Mouse (Mus musculus): Measurements from ENCODE around the gene Tmbim7. TPM values are rescaled to one million over a fixed set of nuclear protein-coding genes. Genes with fewer than 3 reads are reported as not detected.

Gene Tmbim7
- polyA plus RNA-seq, 1 experiment: not detected

- TF ChIP-seq CTCF (IDR thresholded peaks at IDR 0.05; ENCODE audit: borderline replicate concordance, insufficient read depth, low read depth, low read length) (no peak), POLR2A (IDR thresholded peaks at IDR 0.05; ENCODE audit: borderline replicate concordance, insufficient read depth, low read length) (no peak)
- no peaks in the 10 kb centered on the region for H3K27me3 ChIP-seq (ENCODE audit: control insufficient read depth, insufficient read depth, low read length)
- 94% methylated on average over 5 of the region's 5 CpGs for WGBS
- no peak for DNase-seq
- H3K4me3 ChIP-seq (replicated peaks; ENCODE audit: insufficient read depth, low read depth, low read length): no peak overlapping the region
- no peaks in the 10 kb centered on the region for H3K4me1 ChIP-seq (ENCODE audit: control insufficient read depth, insufficient read depth, low read length)
- H3K27ac ChIP-seq (ENCODE audit: insufficient read depth, low read length): no peak overlapping the region
These were observed 64.8 kb downstream of the Tmbim7 start for GRCm38 (mm10) chr5:3715800-3716199.

DNA sequence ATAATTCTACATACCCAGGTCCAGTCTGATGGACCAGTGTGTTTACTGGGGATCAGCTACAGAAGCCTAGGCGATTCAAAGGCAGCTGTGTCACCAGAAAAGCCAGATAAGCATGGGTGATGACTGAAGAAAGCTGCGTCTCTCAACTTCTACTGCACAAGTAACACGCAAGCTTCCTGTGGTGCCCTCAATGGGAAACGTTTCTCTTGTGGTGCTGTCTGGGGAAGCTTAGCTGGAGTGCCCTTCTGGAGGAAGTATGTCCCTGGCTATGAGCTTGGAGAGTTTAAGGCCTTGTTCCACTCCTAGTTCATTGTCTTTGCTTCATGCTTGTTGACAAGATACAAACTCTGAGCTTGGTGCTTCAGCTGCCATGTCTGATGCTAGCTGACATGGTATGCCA lies 68.4 kb downstream of the Tmbim7 start:
- DNase-seq: no peak
- TF ChIP-seq POLR2A (IDR thresholded peaks at IDR 0.05; ENCODE audit: borderline replicate concordance, insufficient read depth, low read length): no peak
- TF ChIP-seq CTCF (IDR thresholded peaks at IDR 0.05; ENCODE audit: borderline replicate concordance, insufficient read depth, low read depth, low read length): no peak
- H3K4me3 ChIP-seq (replicated peaks; ENCODE audit: insufficient read depth, low read depth, low read length): no peak overlapping the region

DNA sequence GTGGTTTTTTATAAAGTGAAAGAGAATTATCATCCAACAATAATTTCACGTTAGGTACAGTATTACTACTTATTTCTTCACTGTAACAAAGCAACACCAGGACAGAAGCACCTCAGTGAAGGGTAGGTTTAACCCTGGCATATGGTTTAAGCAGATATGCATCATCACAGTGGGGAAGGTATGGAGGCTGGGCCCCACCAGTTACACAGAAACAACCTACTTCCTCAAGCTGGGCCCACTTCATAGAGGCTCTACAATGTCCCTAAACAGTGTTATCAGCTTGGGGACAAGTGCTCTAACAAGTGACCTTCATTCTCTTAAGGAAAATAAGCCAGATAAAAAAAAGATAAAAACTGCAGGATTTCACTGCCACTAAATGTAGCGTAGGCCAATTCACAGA lies 71.9 kb downstream of the Tmbim7 start:
- no peaks in the 10 kb centered on the region for H3K4me1 ChIP-seq (ENCODE audit: control insufficient read depth, insufficient read depth, low read length)
- no peak for TF ChIP-seq CTCF (IDR thresholded peaks at IDR 0.05; ENCODE audit: borderline replicate concordance, insufficient read depth, low read depth, low read length)
- no peak for TF ChIP-seq POLR2A (IDR thresholded peaks at IDR 0.05; ENCODE audit: borderline replicate concordance, insufficient read depth, low read length)
- H3K4me3 ChIP-seq (replicated peaks; ENCODE audit: insufficient read depth, low read depth, low read length): no peak overlapping the region
- whole genome bisulfite sequencing: 94% methylated on average over 2 of the region's 2 CpGs
- no peaks in the 10 kb centered on the region for H3K27me3 ChIP-seq (ENCODE audit: control insufficient read depth, insufficient read depth, low read length)
- DNase-seq: no peak
- H3K27ac ChIP-seq (ENCODE audit: insufficient read depth, low read length): no peak overlapping the region

More for the DNA sequence above, 68.4 kb downstream of the Tmbim7 start:
- Histone ChIP-seq H3K27me3 (ENCODE audit: control insufficient read depth, insufficient read depth, low read length) (no peaks in the 10 kb centered on the region), H3K4me1 (ENCODE audit: control insufficient read depth, insufficient read depth, low read length) (no peaks in the 10 kb centered on the region), H3K27ac (ENCODE audit: insufficient read depth, low read length) (no peak overlapping the region)
- 93% methylated on average over 4 of the region's 4 CpGs for WGBS

DNA sequence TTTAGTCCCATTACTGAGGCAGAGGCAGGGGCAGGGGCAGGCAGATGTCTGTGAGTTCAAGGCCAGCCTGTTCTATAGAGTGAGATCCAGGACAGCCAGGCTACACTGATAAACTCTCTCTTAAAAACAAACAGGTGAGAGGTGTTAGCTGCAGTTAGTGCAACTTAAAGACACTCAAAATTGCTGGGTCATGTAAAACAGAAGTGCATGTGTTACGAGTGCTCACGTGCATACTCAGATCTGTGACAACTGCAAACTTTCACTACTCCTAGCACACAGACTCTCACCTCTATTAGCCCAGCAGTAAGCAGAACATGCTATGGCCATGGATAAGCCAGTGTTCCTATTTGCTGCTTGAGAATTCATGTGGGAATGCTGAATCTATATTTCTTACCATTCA lies 72.4 kb downstream of the Tmbim7 start:
- TF ChIP-seq CTCF (IDR thresholded peaks at IDR 0.05; ENCODE audit: borderline replicate concordance, insufficient read depth, low read depth, low read length) (no peak), POLR2A (IDR thresholded peaks at IDR 0.05; ENCODE audit: borderline replicate concordance, insufficient read depth, low read length) (no peak)
- Histone ChIP-seq H3K27ac (ENCODE audit: insufficient read depth, low read length) (no peak overlapping the region), H3K27me3 (ENCODE audit: control insufficient read depth, insufficient read depth, low read length) (no peaks in the 10 kb centered on the region), H3K4me3 (replicated peaks; ENCODE audit: insufficient read depth, low read depth, low read length) (no peak overlapping the region), H3K4me1 (ENCODE audit: control insufficient read depth, insufficient read depth, low read length) (no peaks in the 10 kb centered on the region)
- 99% methylated on average over 2 of the region's 2 CpGs for WGBS
- DNase-seq: no peak

- Histone ChIP-seq H3K27ac (ENCODE audit: insufficient read depth, low read length) (no peak overlapping the region), H3K27me3 (ENCODE audit: control insufficient read depth, insufficient read depth, low read length) (no peaks in the 10 kb centered on the region), H3K4me1 (ENCODE audit: control insufficient read depth, insufficient read depth, low read length) (no peaks in the 10 kb centered on the region), H3K4me3 (replicated peaks; ENCODE audit: insufficient read depth, low read depth, low read length) (no peak overlapping the region)
- DNase-seq: no peak
- WGBS: 82% methylated on average over 1 of the region's 1 CpGs
- no peak for TF ChIP-seq POLR2A (IDR thresholded peaks at IDR 0.05; ENCODE audit: borderline replicate concordance, insufficient read depth, low read length)
- TF ChIP-seq CTCF (IDR thresholded peaks at IDR 0.05; ENCODE audit: borderline replicate concordance, insufficient read depth, low read depth, low read length): no peak
These were observed 74.5 kb downstream of the Tmbim7 start for GRCm38 (mm10) chr5:3725491-3725890.

GRCm38 (mm10) chr5:3728820-3729219 lies 77.8 kb downstream of the Tmbim7 start:
- DNase-seq: no peak
- H3K4me1 ChIP-seq (ENCODE audit: control insufficient read depth, insufficient read depth, low read length): no peaks in the 10 kb centered on the region
- 60% methylated on average over 5 of the region's 5 CpGs for WGBS
- H3K4me3 ChIP-seq (replicated peaks; ENCODE audit: insufficient read depth, low read depth, low read length): no peak overlapping the region
- TF ChIP-seq CTCF (IDR thresholded peaks at IDR 0.05; ENCODE audit: borderline replicate concordance, insufficient read depth, low read depth, low read length): no peak
- no peak for TF ChIP-seq POLR2A (IDR thresholded peaks at IDR 0.05; ENCODE audit: borderline replicate concordance, insufficient read depth, low read length)
- no peak overlapping the region for H3K27ac ChIP-seq (ENCODE audit: insufficient read depth, low read length)
- no peaks in the 10 kb centered on the region for H3K27me3 ChIP-seq (ENCODE audit: control insufficient read depth, insufficient read depth, low read length)

Other genes with a start within 250 kb of the Tmbim7 start
- 29.6 and 30.6 TPM in 2 replicates for gene Fam133b, start 107.3 kb upstream of the Tmbim7 start, polyA plus RNA-seq (2012; rRNA removed)
- 8.6 and 9.0 TPM in 2 replicates for gene 1700109H08Rik, start 79.6 kb upstream of the Tmbim7 start, polyA plus RNA-seq (2012; rRNA removed)
- 25.3 and 25.7 TPM in 2 replicates for gene Pex1, start 55.1 kb upstream of the Tmbim7 start, polyA plus RNA-seq (2012; rRNA removed)
- 12.8 and 13.0 TPM in 2 replicates for gene Rbm48, start 54.6 kb upstream of the Tmbim7 start, polyA plus RNA-seq (2012; rRNA removed)
- 93.0 and 102 TPM in 2 replicates for gene Gatad1, start 6.0 kb downstream of the Tmbim7 start, polyA plus RNA-seq (2012; rRNA removed)
- 19.2 and 19.8 TPM in 2 replicates for gene Ankib1, start 151.7 kb downstream of the Tmbim7 start, polyA plus RNA-seq (2012; rRNA removed)
- 40.5 and 41.6 TPM in 2 replicates for gene Krit1, start 152.0 kb downstream of the Tmbim7 start, polyA plus RNA-seq (2012; rRNA removed)
- gene Lrrd1, start 194.0 kb downstream of the Tmbim7 start, polyA plus RNA-seq (2012; rRNA removed): 0.10 and 0.14 TPM in 2 replicates
- gene Mterf1a, start 242.8 kb downstream of the Tmbim7 start, polyA plus RNA-seq (2012; rRNA removed): 4.3 and 5.2 TPM in 2 replicates

All from cerebellum, adult 2 months (tissue).